11 mouse cellular contexts compared by ENCODE assay signal in genomic region chr2:32129383-32130074, GRCm38 (mm10). TPM values are rescaled to one million over a fixed set of nuclear protein-coding genes. Genes with fewer than 3 reads are reported as not detected.
DNase-seq lines count a peak whose midpoint lies in the region; ATAC-seq and TF ChIP-seq lines count a peak whose summit lies in the region.
"Had no signal": no experiment of that assay in that cellular context is flagged by ENCODE, and none has a peak within 500 bp of the region (broad histone marks: within the 10 kb centered on the region; RNA-seq: fewer than 3 reads in every experiment).

No protein-coding gene starts in this region.

- intact Hi-C loops in gastrocnemius, adult 2 months (cut with DNase I), result loop anchor here (2.0 to 5.0 kb wide), 4 partner anchors 33 to 157 kb away; partner anchors contain the start of gene Nup214

- no peak for TF ChIP-seq CTCF in gastrocnemius, adult 2 months (IDR thresholded peaks at IDR 0.05)

- DNase-seq in lung, postnatal 4 days, result no peak
- DNase-seq in gastrocnemius, adult 2 months, result peak; percentile 91
- no peak for DNase-seq in frontal cortex, postnatal 36 days (ENCODE audit: low spot score in 2 of 2)
- DNase-seq in adrenal gland, adult 8-10 months, result no peak
- no peak for DNase-seq in adipocyte (ENCODE audit: low spot score)
- DNase-seq: kidney, postnatal 4 days; right cerebral cortex, postnatal 14 days had no signal

- no peaks in the 10 kb centered on the region for H3K9me3 ChIP-seq in lung, embryonic 16.5 days (ENCODE audit: control insufficient read depth, low read length)
- H3K9me3 ChIP-seq in heart, embryonic 13.5 days, result no peaks in the 10 kb centered on the region
- no peaks in the 10 kb centered on the region for H3K9me3 ChIP-seq in liver, embryonic 15.5 days (replicated peaks)
- H3K9me3 ChIP-seq: forebrain, embryonic 13.5 days had no signal

- no peaks in the 10 kb centered on the region for H3K36me3 ChIP-seq in lung, embryonic 16.5 days (ENCODE audit: control insufficient read depth, insufficient read depth, low read length)
- H3K36me3 ChIP-seq in heart, embryonic 13.5 days, result no peaks in the 10 kb centered on the region
- H3K36me3 ChIP-seq in liver, embryonic 15.5 days (replicated peaks), result no peaks in the 10 kb centered on the region

- 50% methylated on average over 11 of the region's 11 CpGs for WGBS in lung, embryonic 16.5 days
- 24% methylated on average over 11 of the region's 11 CpGs for WGBS in heart, embryonic 13.5 days
- WGBS in liver, embryonic 15.5 days (ENCODE audit: insufficient replicate concordance), result 60% methylated on average over 11 of the region's 11 CpGs

- H3K27ac ChIP-seq in lung, embryonic 16.5 days (ENCODE audit: low read length), result 0 out of 2 replicates have a peak overlapping the region, but pooled peaks have one; percentile 6
- peak overlapping the region; percentile 90 for H3K27ac ChIP-seq in gastrocnemius, adult 2 months
- peak overlapping the region; percentile 97 for H3K27ac ChIP-seq in heart, embryonic 13.5 days (replicated peaks)
- peak overlapping the region; percentile 100 for H3K27ac ChIP-seq in liver, embryonic 15.5 days (replicated peaks)
- H3K27ac ChIP-seq: forebrain, embryonic 13.5 days had no signal

- H3K4me3 ChIP-seq in lung, embryonic 16.5 days (ENCODE audit: low read length), result no peak overlapping the region
- no peak overlapping the region for H3K4me3 ChIP-seq in gastrocnemius, adult 2 months
- H3K4me3 ChIP-seq in heart, embryonic 13.5 days, result no peak overlapping the region
- H3K4me3 ChIP-seq in liver, embryonic 15.5 days (replicated peaks), result no peak overlapping the region
- H3K4me3 ChIP-seq: forebrain, embryonic 13.5 days had no signal

- 0 out of 2 replicates have a peak, but pooled peaks have one; percentile 27 for ATAC-seq in lung, embryonic 16.5 days (ENCODE audit: low read depth)
- no peak for ATAC-seq in heart, embryonic 13.5 days (ENCODE audit: extremely low read depth, insufficient number of reproducible peaks, low FRiP score, low TSS enrichment)
- ATAC-seq in liver, embryonic 15.5 days (ENCODE audit: insufficient read depth), result no peak
- ATAC-seq: forebrain, embryonic 13.5 days had no signal

- H3K4me1 ChIP-seq in lung, embryonic 16.5 days (replicated peaks; ENCODE audit: control insufficient read depth, insufficient read depth, low read length), result 0 out of 2 replicates have a peak, but pooled peaks cover 5% of the 10 kb centered on the region
- peaks cover 68% of the 10 kb centered on the region for H3K4me1 ChIP-seq in heart, embryonic 13.5 days
- H3K4me1 ChIP-seq in liver, embryonic 15.5 days (replicated peaks), result peaks cover 93% of the 10 kb centered on the region
- H3K4me1 ChIP-seq: forebrain, embryonic 13.5 days had no signal

- no peaks in the 10 kb centered on the region for H3K27me3 ChIP-seq in lung, embryonic 16.5 days (ENCODE audit: control insufficient read depth, insufficient read depth, low read depth, low read length)
- H3K27me3 ChIP-seq in heart, embryonic 13.5 days (replicated peaks), result no peaks in the 10 kb centered on the region
- H3K27me3 ChIP-seq in liver, embryonic 15.5 days, result no peaks in the 10 kb centered on the region
- H3K27me3 ChIP-seq: forebrain, embryonic 13.5 days had no signal

- H3K9ac ChIP-seq in lung, embryonic 16.5 days (ENCODE audit: low read length), result no peak overlapping the region
- peak overlapping the region; percentile 48; the same call in 1 of the 2 replicates for H3K9ac ChIP-seq in heart, embryonic 13.5 days
- H3K9ac ChIP-seq in liver, embryonic 15.5 days, result peak overlapping the region; percentile 41
- H3K9ac ChIP-seq: forebrain, embryonic 13.5 days had no signal

- H3K4me2 ChIP-seq in lung, embryonic 16.5 days (ENCODE audit: low read depth, low read length), result no peak overlapping the region
- peak overlapping the region; percentile 27 for H3K4me2 ChIP-seq in heart, embryonic 13.5 days
- no peak overlapping the region for H3K4me2 ChIP-seq in liver, embryonic 15.5 days
- H3K4me2 ChIP-seq: forebrain, embryonic 13.5 days had no signal

RNA-seq across cellular contexts. Expression of gene Prrc2b, which starts 21.4 kb away (rescaled TPM):
- polyA plus RNA-seq in lung, embryonic 16.5 days (2015; fragmentation: Nextera tagmentation; extraction: Ambion mirVana), result 24.7 and 26.9 TPM in 2 replicates
- total RNA-seq in gastrocnemius, adult 2 months (2021), result 10 to 100 TPM; 76.4 to 86.9 TPM
- polyA plus RNA-seq in heart, embryonic 13.5 days (2015; fragmentation: Nextera tagmentation; extraction: Ambion mirVana), result 24.5 and 25.1 TPM in 2 replicates
- 8.3 and 9.6 TPM in 2 replicates for polyA plus RNA-seq in liver, embryonic 15.5 days (2015; fragmentation: Nextera tagmentation; extraction: Ambion mirVana)
- 100 to 1,000 TPM; 140 to 182 (median 166) TPM for total RNA-seq in adrenal gland, adult 8-10 months (2022)

RNA-seq across cellular contexts. Expression of gene Plpp7, which starts 34.2 kb away (rescaled TPM):
- 3.6 and 3.9 TPM in 2 replicates for polyA plus RNA-seq in lung, embryonic 16.5 days (2015; fragmentation: Nextera tagmentation; extraction: Ambion mirVana)
- total RNA-seq in gastrocnemius, adult 2 months (2021), result 100 to 1,000 TPM; 109 to 120 TPM
- 13.9 and 14.2 TPM in 2 replicates for polyA plus RNA-seq in heart, embryonic 13.5 days (2015; fragmentation: Nextera tagmentation; extraction: Ambion mirVana)
- 1.9 and 2.0 TPM in 2 replicates for polyA plus RNA-seq in liver, embryonic 15.5 days (2015; fragmentation: Nextera tagmentation; extraction: Ambion mirVana)
- total RNA-seq in adrenal gland, adult 8-10 months (2022), result 1 to 10 TPM; 5.5 to 9.0 (median 6.5) TPM

RNA-seq across cellular contexts. Expression of gene Fam78a, which starts 44.9 kb away (rescaled TPM):
- 4.3 and 4.4 TPM in 2 replicates for polyA plus RNA-seq in lung, embryonic 16.5 days (2015; fragmentation: Nextera tagmentation; extraction: Ambion mirVana)
- total RNA-seq in gastrocnemius, adult 2 months (2021), result 10 to 100 TPM in 1 of 2 experiments, 1 to 10 TPM in 1; 9.9 to 12.0 TPM
- 29.3 and 32.8 TPM in 2 replicates for polyA plus RNA-seq in heart, embryonic 13.5 days (2015; fragmentation: Nextera tagmentation; extraction: Ambion mirVana)
- 11.4 TPM in 2 replicates for polyA plus RNA-seq in liver, embryonic 15.5 days (2015; fragmentation: Nextera tagmentation; extraction: Ambion mirVana)
- 1 to 10 TPM in 3 of 4 experiments, under 1 TPM in 1; 0.59 to 3.9 (median 2.6) TPM for total RNA-seq in adrenal gland, adult 8-10 months (2022)

Comparison
In these comparisons a context has a peak if more than half of its experiments do, and no peak if none do; other contexts are left out.
1. H3K27ac ChIP-seq: peak in every context shown above with its lines; median percentile 100 in liver, embryonic 15.5 days; 97 in heart, embryonic 13.5 days; 90 in gastrocnemius, adult 2 months; 6 in lung, embryonic 16.5 days.